Mouse (Mus musculus) splenic B cell, adult 2 months (primary cell): Measurements from ENCODE around the gene Zfp3.
"Not testable (repeated sequence)": the region's sequence is repeated elsewhere in the genome, so short reads cannot be mapped to it uniquely, and the experiment has no call there.

ENCODE experiments used
- DNase-seq: peaks from one replicate; pipeline ENCODE4 v3.0.0-alpha.2; 2011; ENCODE audit warnings: low read depth, low spot score
- H3K27me3 ChIP-seq: 2 replicates; pipeline ENCODE4 v1.6.1; 2012; ENCODE audit warnings: mild to moderate bottlenecking, low read length, moderate library complexity, mixed read lengths; ENCODE audit not compliant: control insufficient read depth, poor library complexity, insufficient read depth, severe bottlenecking
- H3K36me3 ChIP-seq: 2 replicates; pipeline ENCODE4 v1.6.1; 2012; ENCODE audit warnings: mild to moderate bottlenecking, low read length, moderate library complexity, mixed read lengths; ENCODE audit not compliant: control insufficient read depth, poor library complexity, insufficient read depth, severe bottlenecking

Zfp3 gene

GRCm38 (mm10) chr11:70777634-70778033 is 13.6 kb downstream of the Zfp3 start:
- peaks cover 2% of the 10 kb centered on the region; the same call in 1 of the 2 replicates for H3K36me3 ChIP-seq
- H3K27me3 ChIP-seq, result no peaks in the 10 kb centered on the region
- DNase-seq, result no peak

GRCm38 (mm10) chr11:70778058-70778457 is 14.0 kb downstream of the Zfp3 start:
- H3K36me3 ChIP-seq, H3K27me3 ChIP-seq: not testable (repeated sequence)
- peak; percentile 75 for DNase-seq

- peak; percentile 50 for DNase-seq
- Histone ChIP-seq H3K36me3 (peaks cover 4% of the 10 kb centered on the region; the same call in 1 of the 2 replicates), H3K27me3 (no peaks in the 10 kb centered on the region)
Measured at GRCm38 (mm10) chr11:70785908-70786307, 21.9 kb downstream of the Zfp3 start.

- Histone ChIP-seq H3K36me3 (peaks cover 4% of the 10 kb centered on the region; the same call in 1 of the 2 replicates), H3K27me3 (no peaks in the 10 kb centered on the region)
- no peak for DNase-seq
Measured at GRCm38 (mm10) chr11:70787052-70787451, 23.0 kb downstream of the Zfp3 start.

- H3K36me3 ChIP-seq, result peaks cover 3% of the 10 kb centered on the region; the same call in 1 of the 2 replicates
- no peaks in the 10 kb centered on the region for H3K27me3 ChIP-seq
- DNase-seq, result peak; percentile 78
Measured at GRCm38 (mm10) chr11:70788972-70789655, 25.1 kb downstream of the Zfp3 start.

- DNase-seq, result no peak
- Histone ChIP-seq H3K27me3 (no peaks in the 10 kb centered on the region), H3K36me3 (peaks cover 1% of the 10 kb centered on the region; the same call in 1 of the 2 replicates)
Measured at GRCm38 (mm10) chr11:70790426-70790825, 26.4 kb downstream of the Zfp3 start.

- no peak for DNase-seq
- H3K27me3 ChIP-seq, result no peaks in the 10 kb centered on the region
- H3K36me3 ChIP-seq, result peaks cover 1% of the 10 kb centered on the region; the same call in 1 of the 2 replicates
Measured at GRCm38 (mm10) chr11:70790874-70791551, 27.0 kb downstream of the Zfp3 start.

GRCm38 (mm10) chr11:70791676-70792075 is 27.7 kb downstream of the Zfp3 start:
- DNase-seq, result no peak
- no peaks in the 10 kb centered on the region for H3K27me3 ChIP-seq
- H3K36me3 ChIP-seq, result peaks cover 1% of the 10 kb centered on the region; the same call in 1 of the 2 replicates

- no peaks in the 10 kb centered on the region for H3K27me3 ChIP-seq
- peak; percentile 70 for DNase-seq
- H3K36me3 ChIP-seq, result peaks cover 4% of the 10 kb centered on the region; the same call in 1 of the 2 replicates
Measured at GRCm38 (mm10) chr11:70792409-70792808, 28.4 kb downstream of the Zfp3 start.

GRCm38 (mm10) chr11:70802208-70802864 is 38.3 kb downstream of the Zfp3 start:
- Histone ChIP-seq H3K27me3 (no peaks in the 10 kb centered on the region), H3K36me3 (no peaks in the 10 kb centered on the region)
- peak; percentile 51 for DNase-seq

GRCm38 (mm10) chr11:70802865-70803261 is 38.9 kb downstream of the Zfp3 start:
- no peaks in the 10 kb centered on the region for H3K27me3 ChIP-seq
- no peak for DNase-seq
- H3K36me3 ChIP-seq, result no peaks in the 10 kb centered on the region

- Histone ChIP-seq H3K27me3 (no peaks in the 10 kb centered on the region), H3K36me3 (no peaks in the 10 kb centered on the region)
- DNase-seq, result peak; percentile 86
Measured at GRCm38 (mm10) chr11:70803711-70804200, 39.7 kb downstream of the Zfp3 start.

GRCm38 (mm10) chr11:70804395-70804794 is 40.4 kb downstream of the Zfp3 start:
- H3K27me3 ChIP-seq, result no peaks in the 10 kb centered on the region
- DNase-seq, result no peak
- H3K36me3 ChIP-seq, result no peaks in the 10 kb centered on the region

GRCm38 (mm10) chr11:70805641-70806175 is 41.7 kb downstream of the Zfp3 start:
- no peak for DNase-seq
- Histone ChIP-seq H3K27me3 (no peaks in the 10 kb centered on the region), H3K36me3 (no peaks in the 10 kb centered on the region)
